Mouse (Mus musculus) spleen, adult 2 months (tissue): ENCODE measurements around the gene Popdc3.

Experiments used
- CTCF ChIP-seq: fragments of 200-500 bp; IDR thresholded peaks from 2 replicates; pipeline ENCODE4 v1.5.1; 2011; ENCODE audit warnings: mild to moderate bottlenecking, inconsistent platforms; ENCODE audit not compliant: insufficient read depth, insufficient read length, insufficient replicate concordance; ENCODE audit errors: extremely low read depth
- POLR2A ChIP-seq: fragments of 200-500 bp; IDR thresholded peaks from 2 replicates; pipeline ENCODE4 v1.6.1; 2011; ENCODE audit warnings: low read depth, low read length, inconsistent platforms

DNA sequence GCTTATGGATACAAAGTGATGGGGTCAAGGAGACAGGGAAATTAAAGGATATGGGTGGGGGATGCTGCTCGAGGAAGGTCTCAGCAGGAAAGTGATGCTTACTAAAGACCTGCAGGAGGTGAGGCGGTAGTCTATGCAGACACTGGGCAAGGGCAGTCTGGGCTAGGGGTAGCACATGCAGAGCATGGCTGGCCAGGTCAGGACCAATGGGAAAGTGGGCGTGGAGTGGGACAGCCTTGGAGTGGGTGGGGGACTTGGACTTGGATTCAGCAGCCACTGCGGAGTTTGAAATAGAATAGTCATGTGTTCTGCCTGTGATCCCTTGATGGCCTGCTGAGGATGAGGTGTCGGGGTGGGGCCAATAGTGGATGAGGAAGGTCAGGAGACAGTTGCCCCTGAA is 141.0 kb downstream of the Popdc3 start:
- TF ChIP-seq CTCF (no peak), POLR2A (no peak)
